Mouse (Mus musculus) small intestine, adult 2 months (tissue): ENCODE results near the gene Cenpu.

Experiments used
- CTCF ChIP-seq: fragments of 200-500 bp; IDR thresholded peaks from 2 replicates; pipeline ENCODE4 v1.5.1; 2012; ENCODE audit warnings: low read depth, mild to moderate bottlenecking, control low read depth, inconsistent platforms, low read length, moderate library complexity, mixed read lengths; ENCODE audit not compliant: insufficient replicate concordance, insufficient read length; ENCODE audit errors: extremely low read depth
- POLR2A ChIP-seq: fragments of 200-500 bp; IDR thresholded peaks from 2 replicates; pipeline ENCODE4 v1.6.1; 2012; ENCODE audit warnings: low read depth, mild to moderate bottlenecking, control low read depth, inconsistent platforms, low read length, moderate library complexity

DNA sequence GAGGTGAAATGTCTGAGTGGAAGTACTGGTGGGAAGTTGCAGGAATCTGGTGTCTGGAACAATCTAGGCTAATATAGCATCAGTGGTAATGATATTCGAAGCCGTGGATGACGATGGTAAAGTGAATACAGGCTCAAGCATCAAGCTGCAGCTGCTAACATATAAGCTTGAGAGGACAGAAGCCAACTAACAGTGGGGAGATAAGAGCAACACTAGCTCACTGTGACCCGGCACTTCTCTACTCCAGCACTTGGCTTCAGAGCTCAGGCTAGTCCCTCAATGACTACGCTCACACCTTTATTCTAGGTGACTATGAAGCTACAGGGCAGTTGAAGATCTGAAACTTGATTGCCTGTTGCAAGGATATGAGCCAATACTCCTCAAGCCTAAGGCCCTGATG is 46.9 kb downstream of the Cenpu start:
- TF ChIP-seq CTCF, result no peak
- no peak for TF ChIP-seq POLR2A
